Mouse (Mus musculus) frontal cortex, postnatal 36 days (tissue): ENCODE results near the gene Abcd1.
A peak's percentile ranks its signal among the peaks of the same experiment; 100 is the strongest.

ENCODE experiments used
- DNase-seq, 2 experiments: peaks; one replicate each; pipeline ENCODE4 v3.0.0; 2022; ENCODE audit warnings: low spot score in 2 of 2

Gene Abcd1

GRCm38 (mm10) chrX:73716109-73716661 is at the start of gene Abcd1, which contains the start of gene Bcap31:
Gene Abcd1 (plus strand): TSS chrX:73716597.
Gene Bcap31 (minus strand): TSS chrX:73716175.
- DNase-seq: peak; percentile 84 to 88

DNA sequence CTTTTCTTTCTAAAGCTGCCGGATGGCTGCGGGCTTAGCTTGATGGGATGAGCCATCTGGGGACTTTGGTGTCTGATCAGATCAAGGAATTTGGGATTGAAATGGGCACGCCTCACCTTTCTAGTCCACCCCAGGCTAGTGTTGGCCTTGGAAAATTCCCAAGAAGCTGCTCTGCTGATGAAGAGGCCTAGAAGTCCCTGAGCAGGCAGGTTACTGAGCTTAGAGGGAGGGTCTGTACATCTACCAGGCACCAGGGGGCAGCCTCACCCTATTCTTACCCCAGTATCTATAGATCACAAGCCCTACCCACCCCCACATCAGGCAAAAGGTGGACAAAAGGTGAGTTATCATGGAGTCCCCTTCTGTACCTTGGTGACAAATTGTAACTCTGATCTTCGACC is 44.4 kb upstream of the Abcd1 start:
- DNase-seq: peak in 1 of 2 experiments; percentile 31

- DNase-seq: peak; percentile 51 to 54
Measured at GRCm38 (mm10) chrX:73672879-73673618, 43.3 kb upstream of the Abcd1 start, which contains the start of gene Slc6a8. Gene Slc6a8 (plus strand): TSS chrX:73673150.

- no peak for DNase-seq
Measured at GRCm38 (mm10) chrX:73673619-73673967, 42.8 kb upstream of the Abcd1 start.

DNA sequence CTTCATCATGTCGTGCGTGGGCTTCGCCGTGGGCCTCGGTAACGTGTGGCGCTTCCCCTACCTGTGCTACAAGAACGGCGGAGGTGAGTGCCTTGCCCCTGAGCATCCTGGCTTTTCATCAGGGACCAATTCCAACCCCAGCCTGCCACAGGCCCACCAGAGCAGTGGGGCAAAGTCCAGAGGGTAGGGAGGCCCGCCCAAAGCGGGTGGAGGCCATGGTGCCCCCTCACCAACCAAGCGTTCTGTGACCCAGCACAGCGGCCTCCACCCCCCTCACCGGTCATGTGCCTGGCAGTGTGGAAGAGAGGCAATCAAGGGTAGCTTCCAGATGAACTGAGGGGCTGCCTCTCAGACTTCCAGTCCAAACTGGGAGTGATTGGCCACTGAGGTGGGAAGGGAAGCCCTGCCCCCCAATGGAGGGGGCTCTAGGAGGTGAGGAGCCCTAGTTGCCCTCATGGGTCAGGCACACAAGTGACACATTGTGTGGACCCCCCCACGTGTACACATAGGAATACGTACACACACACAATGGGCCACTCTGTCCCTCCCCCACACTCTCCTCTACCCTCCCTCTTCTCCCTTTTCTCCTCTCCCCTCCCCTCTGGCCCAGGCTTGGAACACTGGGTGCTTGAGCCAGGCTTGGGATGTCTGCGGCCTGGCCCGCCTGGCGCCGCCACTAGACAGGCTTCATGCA is 42.3 kb upstream of the Abcd1 start:
- no peak for DNase-seq

DNA sequence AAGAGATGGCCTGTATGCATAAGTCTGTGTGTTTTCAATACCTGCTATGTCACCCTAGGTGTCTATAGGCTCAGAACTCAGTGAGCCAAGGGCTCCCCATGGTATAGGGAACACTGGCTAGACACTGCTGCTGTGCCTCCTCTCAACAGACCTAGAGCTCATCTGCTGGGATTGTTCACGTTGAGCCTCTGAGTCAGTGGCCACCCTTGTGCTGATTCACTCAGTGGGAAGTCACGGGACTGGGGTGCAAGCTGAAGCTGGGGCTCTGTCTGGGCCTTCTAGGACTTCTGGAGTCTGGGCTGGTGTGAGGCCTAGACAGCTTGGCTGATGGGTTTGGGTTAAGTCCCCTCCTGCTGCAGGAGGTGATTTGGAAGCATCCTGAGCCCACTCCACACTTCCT is 41.2 kb upstream of the Abcd1 start:
- no peak for DNase-seq

DNA sequence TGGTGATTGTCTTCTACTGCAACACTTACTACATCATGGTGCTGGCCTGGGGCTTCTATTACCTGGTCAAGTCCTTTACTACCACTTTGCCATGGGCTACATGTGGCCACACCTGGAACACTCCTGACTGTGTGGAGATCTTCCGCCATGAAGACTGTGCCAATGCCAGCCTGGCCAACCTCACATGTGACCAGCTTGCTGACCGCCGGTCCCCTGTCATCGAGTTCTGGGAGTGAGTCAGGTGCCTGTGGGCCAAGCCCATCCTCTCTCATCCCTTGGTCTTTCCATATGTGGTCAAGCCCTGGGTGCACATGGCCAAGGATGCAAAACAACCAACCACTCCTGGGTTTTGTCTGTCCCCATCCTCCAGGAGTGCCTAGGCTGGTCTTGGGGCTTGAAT is 39.7 kb upstream of the Abcd1 start:
- DNase-seq: no peak

GRCm38 (mm10) chrX:73684156-73684555 is 32.2 kb upstream of the Abcd1 start:
- no peak for DNase-seq

- no peak for DNase-seq
Measured at GRCm38 (mm10) chrX:73684978-73685377, 31.4 kb upstream of the Abcd1 start.

- DNase-seq: no peak
Measured at GRCm38 (mm10) chrX:73685629-73686028, 30.8 kb upstream of the Abcd1 start.

DNA sequence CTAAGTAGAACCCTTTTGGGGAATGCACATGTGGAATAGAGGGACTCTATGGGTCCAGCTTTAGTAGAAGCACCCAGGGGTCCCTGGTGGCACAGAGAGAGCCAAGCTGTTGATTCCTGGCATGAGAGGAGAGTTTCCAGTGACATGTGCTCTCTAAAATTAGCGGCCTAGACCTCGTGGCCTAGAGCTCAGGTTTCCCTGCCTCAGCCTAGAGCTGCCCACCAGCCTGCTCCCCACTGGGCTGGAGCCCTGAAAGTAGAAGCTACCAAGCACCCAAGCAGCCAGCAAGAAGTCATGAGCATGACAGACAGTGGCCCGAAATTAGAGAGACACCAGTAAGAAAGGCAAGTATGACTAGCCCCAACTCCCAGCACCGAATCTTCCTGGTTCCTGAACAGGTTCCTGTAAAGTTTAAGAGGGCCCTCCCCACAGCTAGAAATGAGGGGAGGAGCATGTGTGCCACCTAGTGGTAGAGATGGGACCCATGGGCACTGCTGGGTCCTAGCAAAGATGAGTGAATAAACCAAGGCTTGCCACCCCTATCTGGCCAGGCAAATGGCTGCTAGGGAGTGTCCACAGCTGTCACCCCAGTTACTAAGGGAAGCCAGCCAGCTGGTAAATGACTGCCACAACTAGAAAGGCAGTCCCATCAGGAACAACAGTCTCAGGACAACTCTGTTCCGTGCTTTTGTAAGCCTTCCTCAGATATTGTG is 25.3 kb upstream of the Abcd1 start:
- DNase-seq: peak in 1 of 2 experiments; percentile 37

- no peak for DNase-seq
Measured at GRCm38 (mm10) chrX:73700472-73700871, 15.9 kb upstream of the Abcd1 start.

DNA sequence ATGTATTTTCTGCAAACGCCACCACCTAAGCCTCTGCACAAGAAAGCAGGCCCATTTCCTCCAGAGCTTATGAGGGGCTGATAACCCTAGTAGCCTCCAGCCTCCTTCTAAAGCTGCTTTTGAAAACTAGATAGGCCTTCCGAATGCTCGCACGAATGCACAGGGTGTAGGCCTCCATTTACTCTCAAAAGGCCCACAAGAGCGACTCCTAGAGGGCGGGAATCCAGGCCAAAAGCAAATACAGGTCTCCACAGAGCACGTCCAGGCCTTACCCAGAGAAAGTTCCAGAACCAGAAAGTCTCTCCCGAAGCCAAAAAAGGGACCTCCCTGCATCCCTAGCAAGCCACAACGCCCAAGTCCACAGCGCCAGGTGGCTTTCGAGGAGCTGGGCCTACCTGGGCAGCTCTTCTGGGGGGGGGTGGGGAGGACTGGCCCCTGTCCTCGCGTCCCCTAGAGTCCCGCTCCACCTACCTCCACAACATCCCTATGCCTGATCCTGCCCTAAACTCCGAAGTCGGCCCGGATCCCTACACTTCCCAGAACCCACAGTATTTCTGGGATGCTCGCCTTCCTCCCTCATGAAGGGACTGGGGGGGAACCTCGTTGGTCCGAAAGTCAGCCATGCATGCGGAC is 805 bp upstream of the Abcd1 start:
- no peak for DNase-seq

GRCm38 (mm10) chrX:73716709-73717545 is 530 bp downstream of the Abcd1 start:
- DNase-seq: no peak

GRCm38 (mm10) chrX:73717667-73718066 is 1.3 kb downstream of the Abcd1 start:
- DNase-seq: no peak

- DNase-seq: no peak
Measured at GRCm38 (mm10) chrX:73718271-73718670, 1.9 kb downstream of the Abcd1 start.

GRCm38 (mm10) chrX:73718686-73719362 is 2.4 kb downstream of the Abcd1 start:
- DNase-seq: no peak

- DNase-seq: no peak
Measured at GRCm38 (mm10) chrX:73730908-73731307, 14.5 kb downstream of the Abcd1 start.

- DNase-seq: no peak
Measured at GRCm38 (mm10) chrX:73738155-73738554, 21.8 kb downstream of the Abcd1 start.

GRCm38 (mm10) chrX:73739151-73739550 is 22.8 kb downstream of the Abcd1 start:
- DNase-seq: no peak
